Mouse (Mus musculus): ENCODE results near the gene Slc35f5. TPM values are rescaled to one million over a fixed set of nuclear protein-coding genes. Genes with fewer than 3 reads are reported as not detected.

The Slc35f5 gene
- polyA plus RNA-seq, 1 experiment = 36.3 TPM

GRCm38 (mm10) chr1:125550359-125550758, 10.0 kb upstream of the Slc35f5 start:
- TF ChIP-seq POLR2A (IDR thresholded peaks at IDR 0.05; ENCODE audit: low read depth, low read length) (no peak), CTCF (conservative IDR thresholded peaks at IDR 0.05; ENCODE audit: insufficient read depth, insufficient read length, low read depth, low read length) (no peak)
- WGBS = 16% methylated on average over 1 of the region's 1 CpGs
- Histone ChIP-seq H3K4me1 (ENCODE audit: control insufficient read depth, insufficient read depth, low read length) (peaks cover 3% of the 10 kb centered on the region; the same call in 1 of the 2 replicates), H3K27me3 (replicated peaks; ENCODE audit: control insufficient read depth, insufficient read depth, low read length) (no peaks in the 10 kb centered on the region), H3K4me3 (ENCODE audit: insufficient read depth, low read depth, low read length) (no peak overlapping the region), H3K36me3 (ENCODE audit: control insufficient read depth, insufficient read depth, low read length) (no peaks in the 10 kb centered on the region), H3K27ac (ENCODE audit: insufficient read depth, low read depth, low read length) (peak overlapping the region; percentile 64)
- DNase-seq = peak; percentile 23

- no peak for DNase-seq
- WGBS = 73% methylated on average over 2 of the region's 2 CpGs
- no peaks in the 10 kb centered on the region for H3K27me3 ChIP-seq (replicated peaks; ENCODE audit: control insufficient read depth, insufficient read depth, low read length)
Observed at GRCm38 (mm10) chr1:125551564-125551963, 8.8 kb upstream of the Slc35f5 start.

GRCm38 (mm10) chr1:125559261-125559660, 1.1 kb upstream of the Slc35f5 start:
- WGBS = 70% methylated on average over 3 of the region's 3 CpGs
- H3K27ac ChIP-seq (ENCODE audit: insufficient read depth, low read depth, low read length) = no peak overlapping the region; the same call in 1 of the 2 replicates
- no peak for TF ChIP-seq POLR2A (IDR thresholded peaks at IDR 0.05; ENCODE audit: low read depth, low read length)
- TF ChIP-seq CTCF (conservative IDR thresholded peaks at IDR 0.05; ENCODE audit: insufficient read depth, insufficient read length, low read depth, low read length) = no peak
- H3K27me3 ChIP-seq (replicated peaks; ENCODE audit: control insufficient read depth, insufficient read depth, low read length) = no peaks in the 10 kb centered on the region
- no peaks in the 10 kb centered on the region for H3K36me3 ChIP-seq (ENCODE audit: control insufficient read depth, insufficient read depth, low read length)
- H3K4me3 ChIP-seq (ENCODE audit: insufficient read depth, low read depth, low read length) = no peak overlapping the region
- no peak for DNase-seq
- peaks cover 6% of the 10 kb centered on the region; the same call in 1 of the 2 replicates for H3K4me1 ChIP-seq (ENCODE audit: control insufficient read depth, insufficient read depth, low read length)

More at GRCm38 (mm10) chr1:125551564-125551963, 8.8 kb upstream of the Slc35f5 start:
- H3K4me3 ChIP-seq (ENCODE audit: insufficient read depth, low read depth, low read length) = no peak overlapping the region
- no peak overlapping the region for H3K27ac ChIP-seq (ENCODE audit: insufficient read depth, low read depth, low read length)
- H3K4me1 ChIP-seq (ENCODE audit: control insufficient read depth, insufficient read depth, low read length) = peaks cover 3% of the 10 kb centered on the region; the same call in 1 of the 2 replicates
- no peak for TF ChIP-seq POLR2A (IDR thresholded peaks at IDR 0.05; ENCODE audit: low read depth, low read length)
- no peak for TF ChIP-seq CTCF (conservative IDR thresholded peaks at IDR 0.05; ENCODE audit: insufficient read depth, insufficient read length, low read depth, low read length)
- no peaks in the 10 kb centered on the region for H3K36me3 ChIP-seq (ENCODE audit: control insufficient read depth, insufficient read depth, low read length)

GRCm38 (mm10) chr1:125559721-125560120, 674 bp upstream of the Slc35f5 start:
- DNase-seq = no peak
- WGBS = 0% methylated on average over 2 of the region's 2 CpGs
- H3K4me3 ChIP-seq (ENCODE audit: insufficient read depth, low read depth, low read length) = peak overlapping the region; percentile 96
- H3K4me1 ChIP-seq (ENCODE audit: control insufficient read depth, insufficient read depth, low read length) = peaks cover 6% of the 10 kb centered on the region; the same call in 1 of the 2 replicates
- no peaks in the 10 kb centered on the region for H3K27me3 ChIP-seq (replicated peaks; ENCODE audit: control insufficient read depth, insufficient read depth, low read length)
- TF ChIP-seq CTCF (conservative IDR thresholded peaks at IDR 0.05; ENCODE audit: insufficient read depth, insufficient read length, low read depth, low read length) (no peak), POLR2A (IDR thresholded peaks at IDR 0.05; ENCODE audit: low read depth, low read length) (no peak)
- H3K36me3 ChIP-seq (ENCODE audit: control insufficient read depth, insufficient read depth, low read length) = no peaks in the 10 kb centered on the region; the same call in 1 of the 2 replicates
- peak overlapping the region; percentile 90 for H3K27ac ChIP-seq (ENCODE audit: insufficient read depth, low read depth, low read length)

- WGBS = under 1% methylated on average over 29 of the region's 29 CpGs
Observed at GRCm38 (mm10) chr1:125561206-125561605, 811 bp downstream of the Slc35f5 start.

GRCm38 (mm10) chr1:125561841-125562240, 1.4 kb downstream of the Slc35f5 start:
- peak overlapping the region; percentile 96 for H3K4me3 ChIP-seq (ENCODE audit: insufficient read depth, low read depth, low read length)
- no peak overlapping the region; the same call in 1 of the 2 replicates for H3K27ac ChIP-seq (ENCODE audit: insufficient read depth, low read depth, low read length)
- DNase-seq = no peak
- TF ChIP-seq POLR2A (IDR thresholded peaks at IDR 0.05; ENCODE audit: low read depth, low read length) = no peak
- no peak for TF ChIP-seq CTCF (conservative IDR thresholded peaks at IDR 0.05; ENCODE audit: insufficient read depth, insufficient read length, low read depth, low read length)
- 68% methylated on average over 4 of the region's 4 CpGs for WGBS
- peaks cover 6% of the 10 kb centered on the region; the same call in 1 of the 2 replicates for H3K4me1 ChIP-seq (ENCODE audit: control insufficient read depth, insufficient read depth, low read length)
- H3K27me3 ChIP-seq (replicated peaks; ENCODE audit: control insufficient read depth, insufficient read depth, low read length) = no peaks in the 10 kb centered on the region
- peaks cover 3% of the 10 kb centered on the region; the same call in 1 of the 2 replicates for H3K36me3 ChIP-seq (ENCODE audit: control insufficient read depth, insufficient read depth, low read length)

More at GRCm38 (mm10) chr1:125561206-125561605, 811 bp downstream of the Slc35f5 start:
- TF ChIP-seq CTCF (conservative IDR thresholded peaks at IDR 0.05; ENCODE audit: insufficient read depth, insufficient read length, low read depth, low read length) (no peak), POLR2A (IDR thresholded peaks at IDR 0.05; ENCODE audit: low read depth, low read length) (no peak)
- no peak for DNase-seq
- peaks cover 1% of the 10 kb centered on the region; the same call in 1 of the 2 replicates for H3K36me3 ChIP-seq (ENCODE audit: control insufficient read depth, insufficient read depth, low read length)
- peaks cover 6% of the 10 kb centered on the region; the same call in 1 of the 2 replicates for H3K4me1 ChIP-seq (ENCODE audit: control insufficient read depth, insufficient read depth, low read length)
- peak overlapping the region; percentile 83 for H3K27ac ChIP-seq (ENCODE audit: insufficient read depth, low read depth, low read length)
- no peaks in the 10 kb centered on the region for H3K27me3 ChIP-seq (replicated peaks; ENCODE audit: control insufficient read depth, insufficient read depth, low read length)
- peak overlapping the region; percentile 96 for H3K4me3 ChIP-seq (ENCODE audit: insufficient read depth, low read depth, low read length)

- DNase-seq = no peak
- no peak for TF ChIP-seq POLR2A (IDR thresholded peaks at IDR 0.05; ENCODE audit: low read depth, low read length)
- no peak for TF ChIP-seq CTCF (conservative IDR thresholded peaks at IDR 0.05; ENCODE audit: insufficient read depth, insufficient read length, low read depth, low read length)
- no peaks in the 10 kb centered on the region for H3K27me3 ChIP-seq (replicated peaks; ENCODE audit: control insufficient read depth, insufficient read depth, low read length)
- peaks cover 7% of the 10 kb centered on the region for H3K36me3 ChIP-seq (ENCODE audit: control insufficient read depth, insufficient read depth, low read length)
- WGBS = 67% methylated on average over 4 of the region's 4 CpGs
- H3K4me1 ChIP-seq (ENCODE audit: control insufficient read depth, insufficient read depth, low read length) = no peaks in the 10 kb centered on the region
- H3K27ac ChIP-seq (ENCODE audit: insufficient read depth, low read depth, low read length) = no peak overlapping the region
- H3K4me3 ChIP-seq (ENCODE audit: insufficient read depth, low read depth, low read length) = no peak overlapping the region
Observed at GRCm38 (mm10) chr1:125568126-125568525, 7.7 kb downstream of the Slc35f5 start.

All from kidney, adult 2 months (tissue).